Mouse (Mus musculus) adrenal gland, adult 18-20 months (tissue): ENCODE data around the gene Neurl1a. TPM values are rescaled to one million over a fixed set of nuclear protein-coding genes. Genes with fewer than 3 reads are reported as not detected.
"Not testable (repeated sequence)": the region's sequence is repeated elsewhere in the genome, so short reads cannot be mapped to it uniquely, and the experiment has no call there.

Source experiments
- DNase-seq, 2 experiments: peaks; one replicate each; pipeline ENCODE4 v3.0.0; 2021 to 2022; ENCODE audit warnings: low spot score in 2 of 2
- long read RNA-seq, 2 experiments: library from polyadenylated mRNA; stranded (forward); transcript quantifications; one replicate each; pipeline ENCODE4 v2.0.0; 2021
- total RNA-seq, 2 experiments: library from RNA; stranded (reverse); gene quantifications; 1 replicate in 1 of 2; 2 replicates in 1 of 2; pipeline ENCODE4 v1.2.3; 2021

The Neurl1a gene
- total RNA-seq = 10 to 100 TPM; 13.4 to 16.9 TPM
- long read RNA-seq, experiment 1, full-length matches to known transcripts = 11 of 19 reads
- long read RNA-seq, experiment 1, partial matches to known transcripts = 8 of 19 reads
- long read RNA-seq, experiment 1, other reads (novel, unspliced or antisense) = 0 of 19 reads
- long read RNA-seq, experiment 2, full-length matches to known transcripts = 9 of 34 reads
- long read RNA-seq, experiment 2, partial matches to known transcripts = 25 of 34 reads
- long read RNA-seq, experiment 2, other reads (novel, unspliced or antisense) = 0 of 34 reads

DNA sequence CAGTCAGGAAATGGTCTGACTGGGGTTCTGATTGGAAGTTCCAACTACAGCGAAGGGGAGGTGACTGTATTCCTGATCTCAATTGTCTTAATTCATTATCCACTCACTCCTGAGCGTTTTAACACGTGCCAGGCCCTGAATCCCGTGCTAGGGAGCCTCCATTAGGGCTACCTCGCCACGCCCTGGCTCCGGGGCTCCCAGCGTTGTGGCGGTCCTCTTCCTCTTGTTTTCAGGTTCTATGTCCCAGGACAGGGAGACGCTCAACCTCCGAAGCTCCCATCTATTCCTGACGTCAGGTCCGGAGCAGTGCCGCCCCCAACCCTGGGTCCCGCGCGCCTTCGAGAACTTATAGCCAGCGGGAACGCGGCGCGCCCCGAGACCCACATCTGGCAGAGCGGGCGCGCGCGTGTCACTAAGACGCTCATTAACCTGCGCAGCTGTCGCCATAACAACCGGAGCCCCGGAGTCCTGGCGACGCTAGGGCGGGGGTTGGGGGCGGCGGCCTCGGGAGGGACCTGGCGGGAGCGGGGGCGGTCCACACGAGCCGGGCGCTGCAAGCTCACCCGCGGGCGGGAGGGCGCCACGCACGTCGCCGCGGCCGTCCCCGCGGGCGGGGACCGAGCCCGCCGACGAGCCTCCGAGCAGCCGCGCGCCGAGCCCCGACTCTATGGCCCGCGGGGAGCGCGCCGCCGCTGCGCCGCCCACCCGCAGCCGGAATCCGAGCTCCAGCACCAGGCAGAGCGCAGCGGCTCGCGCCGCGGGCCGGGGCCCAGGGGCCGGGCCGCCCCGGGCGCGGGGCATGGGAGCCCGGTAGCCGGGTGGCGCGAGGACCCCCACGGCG lies at the start of gene Neurl1a:
Gene Neurl1a, plus strand, starts transcription at position 390 of the 841 bp plus-strand sequence.
- DNase-seq = peak; percentile 45 to 59

DNA sequence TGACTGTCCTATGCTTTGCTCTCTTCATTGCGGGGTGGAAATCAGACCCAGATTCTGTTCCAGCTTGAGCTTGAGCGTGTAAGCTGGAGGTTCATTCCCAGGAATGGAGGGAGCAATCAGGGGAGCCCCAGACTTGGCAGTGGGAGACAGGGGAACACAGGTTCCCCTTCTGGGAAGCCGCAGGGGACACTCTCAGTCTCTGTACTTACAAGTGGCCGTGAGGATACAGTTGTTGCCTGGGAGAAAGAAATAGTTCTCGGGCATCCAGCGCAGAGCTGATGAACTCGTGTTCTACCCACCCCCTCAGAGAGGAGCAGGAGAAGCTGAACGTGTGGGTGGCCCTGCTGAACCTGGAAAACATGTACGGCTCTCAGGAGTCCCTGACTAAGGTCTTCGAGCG lies 49.8 kb upstream of the Neurl1a start:
- no peak for DNase-seq

DNA sequence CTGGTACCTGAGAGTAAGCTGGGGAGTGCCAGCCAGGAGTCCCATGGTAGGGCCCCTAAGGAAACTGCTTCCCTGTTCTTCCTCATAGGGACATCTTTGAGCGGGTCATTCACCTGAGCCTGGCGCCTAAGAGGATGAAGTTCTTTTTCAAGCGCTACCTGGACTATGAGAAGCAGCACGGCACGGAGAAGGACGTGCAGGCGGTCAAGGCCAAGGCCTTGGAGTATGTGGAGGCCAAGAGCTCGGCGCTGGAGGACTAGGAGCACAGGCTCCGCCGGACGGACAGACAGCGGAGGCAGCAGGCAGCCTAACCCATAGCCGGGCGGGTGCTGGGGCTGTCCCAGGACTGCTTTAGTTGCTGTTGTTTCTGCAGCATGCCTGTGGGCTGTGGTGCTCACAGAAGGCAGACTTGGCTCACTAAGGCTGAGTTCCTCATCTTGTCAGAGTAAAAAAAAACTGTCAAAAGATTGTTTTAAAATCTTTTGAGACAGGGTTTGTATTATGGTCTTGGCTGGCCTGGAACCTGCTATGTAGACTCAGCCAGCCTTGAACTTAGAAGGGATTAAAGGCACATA lies 48.0 kb upstream of the Neurl1a start:
- DNase-seq = no peak

DNA sequence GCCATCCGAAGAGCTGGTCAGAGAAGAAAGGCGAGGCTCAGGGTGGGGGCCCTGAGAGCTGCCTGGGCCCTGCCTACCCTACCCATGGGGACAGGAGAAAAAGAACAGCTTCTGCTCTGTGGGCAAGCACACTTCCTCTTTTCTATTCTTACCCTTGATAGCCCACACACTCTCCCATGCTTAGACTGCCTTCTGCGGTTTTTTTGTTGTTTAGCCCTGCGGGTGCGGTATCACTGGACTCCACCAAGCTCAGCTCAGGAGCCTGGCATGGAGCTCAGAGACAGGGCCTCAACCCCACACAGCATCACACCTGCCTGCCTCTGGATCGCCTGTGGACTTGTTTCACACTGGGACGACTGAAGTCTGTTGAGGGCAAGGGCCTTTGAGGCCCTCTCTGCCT lies 45.5 kb upstream of the Neurl1a start:
- no peak for DNase-seq

DNA sequence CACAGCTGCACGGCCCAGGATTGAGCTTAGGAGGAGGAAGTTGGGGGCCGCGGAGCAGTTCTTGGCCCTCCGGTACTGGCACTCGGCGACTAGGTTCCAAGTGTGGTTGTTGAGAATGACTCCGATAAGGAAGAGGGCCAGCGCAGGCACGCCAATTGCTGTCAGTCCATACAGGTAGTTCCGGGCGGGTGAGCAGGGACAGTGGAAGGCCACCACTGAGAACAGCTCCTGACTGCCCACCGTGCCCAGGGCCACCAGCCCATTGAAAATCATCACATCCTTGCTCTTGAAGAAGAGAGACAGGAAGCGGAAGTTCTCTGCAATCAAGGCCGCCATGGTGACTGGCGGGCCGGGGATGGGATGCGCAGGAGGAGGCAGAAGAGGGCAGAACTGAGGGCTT lies 43.1 kb upstream of the Neurl1a start:
- DNase-seq = no peak

DNA sequence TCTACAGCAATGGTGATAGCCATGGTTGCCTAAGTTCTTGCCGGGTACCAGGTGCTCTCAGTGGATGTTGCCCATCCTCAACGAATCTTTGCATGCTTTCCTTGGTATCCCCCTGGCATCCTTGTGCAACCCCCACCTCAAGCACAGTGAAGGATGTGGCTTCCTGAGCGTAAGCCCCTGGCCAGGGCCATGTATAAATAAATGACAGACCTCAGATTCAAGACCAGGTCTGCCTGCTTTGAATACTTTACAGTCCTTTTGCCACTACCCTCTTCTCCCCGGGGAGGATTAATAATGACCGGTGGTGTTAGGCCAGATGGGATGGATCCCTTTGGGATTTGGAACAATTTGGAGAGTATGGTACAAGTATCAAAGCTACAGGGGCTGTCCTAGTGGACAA lies 42.5 kb upstream of the Neurl1a start:
- DNase-seq = no peak

DNA sequence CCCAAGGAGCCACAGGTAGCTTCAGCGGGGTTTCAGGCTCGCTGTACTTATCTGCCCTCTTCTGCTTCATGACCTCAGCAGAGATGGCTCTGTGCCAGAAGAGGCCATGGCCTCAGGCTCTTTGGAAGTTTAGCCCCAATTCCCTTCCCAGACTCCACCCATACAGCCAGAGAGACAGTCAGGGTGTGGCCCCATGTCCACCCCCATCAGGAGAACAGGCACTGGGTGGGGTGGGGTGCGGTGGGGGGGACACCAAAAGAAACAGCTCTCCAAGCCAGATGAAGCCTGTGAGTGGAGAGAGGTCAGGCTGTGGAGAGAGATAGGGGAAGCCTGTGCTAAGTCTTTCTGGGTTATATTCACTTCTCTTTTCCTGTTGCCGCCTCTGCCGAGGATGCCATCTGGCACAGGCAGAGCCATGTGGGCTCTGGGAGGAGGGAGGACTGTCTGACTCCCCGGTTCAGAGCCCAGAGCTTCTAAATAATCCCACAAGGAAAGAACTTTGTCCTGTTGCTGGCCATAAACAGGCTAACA lies 41.5 kb upstream of the Neurl1a start:
- DNase-seq = peak; percentile 55 to 57

DNA sequence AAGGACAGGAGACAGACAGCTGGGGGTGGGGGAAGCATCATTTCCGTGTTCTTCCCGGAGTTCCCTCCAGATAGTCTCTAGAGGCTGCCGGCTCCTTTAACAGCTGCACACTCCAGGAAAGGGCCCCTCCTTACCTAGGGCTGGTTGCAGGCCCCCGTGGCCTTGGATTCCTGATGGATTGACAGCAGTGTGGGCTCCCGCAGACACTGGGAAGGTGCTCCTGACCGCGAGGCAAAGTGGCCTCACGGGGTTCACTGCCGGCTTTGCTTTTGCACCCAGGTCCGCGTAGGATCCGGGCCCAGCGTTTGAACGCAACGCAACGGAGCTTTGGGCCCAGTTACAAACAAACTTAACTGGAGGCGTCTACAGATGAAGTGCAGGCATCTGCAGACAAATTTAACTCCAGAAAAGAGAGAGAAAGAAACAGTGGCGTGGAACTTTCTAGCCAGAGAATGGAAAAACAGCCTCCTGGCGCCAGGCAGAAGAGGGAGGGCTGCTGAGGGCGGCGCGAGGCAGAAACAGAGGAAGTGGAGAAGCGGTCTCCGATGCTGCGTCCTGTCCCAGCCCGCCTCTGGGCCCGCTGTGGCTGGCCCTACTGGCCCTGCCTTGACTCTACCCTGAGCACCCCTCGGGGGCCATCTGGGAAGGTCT lies 40.7 kb upstream of the Neurl1a start, which contains the start of gene Calhm2:
Gene Calhm2, minus strand, starts transcription at position 524 of the 651 bp plus-strand sequence.
- peak; percentile 46 to 53 for DNase-seq

DNA sequence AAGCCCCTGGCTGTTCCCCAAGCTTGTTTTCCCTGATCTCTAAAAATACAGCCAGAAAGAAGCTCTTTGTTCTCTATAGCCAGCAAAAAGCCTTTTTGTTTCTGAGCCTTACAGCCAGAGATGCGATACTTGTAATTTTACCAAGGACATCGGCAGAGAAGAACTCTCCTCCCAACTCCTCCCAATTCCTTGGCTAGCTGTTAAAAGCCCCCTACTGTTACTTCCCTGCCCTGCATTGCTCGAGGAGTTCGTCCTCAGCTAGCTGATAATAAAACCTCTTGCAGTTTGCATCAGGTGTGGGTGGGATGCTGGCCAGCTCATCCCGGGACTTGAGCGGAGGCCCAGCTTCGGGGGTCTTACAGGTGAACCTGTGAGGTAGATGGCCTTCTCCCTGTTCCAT lies 39.0 kb upstream of the Neurl1a start:
- not testable (repeated sequence) for DNase-seq

DNA sequence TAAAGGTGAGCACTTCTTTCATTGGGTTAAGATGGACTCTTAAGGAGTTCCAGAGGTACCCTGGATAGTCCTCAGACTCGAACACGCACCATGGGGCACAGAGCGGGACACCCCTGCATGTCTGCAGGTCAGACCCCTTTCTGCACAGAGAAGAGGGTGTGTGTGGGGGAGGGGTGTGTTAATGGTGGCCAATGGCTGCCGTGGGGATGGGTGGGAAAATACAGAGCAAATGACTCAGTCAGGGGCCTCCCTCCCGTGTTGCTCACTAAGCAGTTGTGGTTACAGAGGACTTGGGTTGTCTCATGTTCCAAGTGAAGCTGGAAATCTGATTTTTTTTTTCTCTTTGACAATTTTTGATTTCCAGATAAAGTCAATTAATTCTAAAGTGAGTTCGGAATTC lies 36.2 kb upstream of the Neurl1a start:
- no peak for DNase-seq

DNA sequence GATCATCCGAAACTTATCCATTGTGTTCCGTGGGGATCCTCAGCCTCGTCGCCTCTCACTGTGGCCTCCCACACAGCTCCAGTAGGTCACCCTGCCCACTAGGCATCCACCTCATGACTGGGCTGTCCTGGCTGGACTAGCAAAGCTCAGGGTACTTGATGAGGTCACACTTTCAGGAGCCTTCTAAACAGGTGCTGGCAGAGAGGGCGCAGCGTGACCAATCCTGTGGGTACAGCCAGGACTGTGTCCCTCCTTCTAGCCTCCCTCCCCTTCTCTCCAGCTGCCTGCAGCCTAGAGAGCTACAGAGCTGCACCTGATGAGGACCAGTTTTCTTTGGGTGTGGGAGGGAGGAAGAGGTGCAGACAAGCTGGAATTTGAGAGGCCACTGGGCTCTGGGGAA lies 34.5 kb upstream of the Neurl1a start, which contains the start of gene Calhm1:
Gene Calhm1, minus strand, starts transcription at position 101 of the 400 bp plus-strand sequence.
- no peak for DNase-seq

DNA sequence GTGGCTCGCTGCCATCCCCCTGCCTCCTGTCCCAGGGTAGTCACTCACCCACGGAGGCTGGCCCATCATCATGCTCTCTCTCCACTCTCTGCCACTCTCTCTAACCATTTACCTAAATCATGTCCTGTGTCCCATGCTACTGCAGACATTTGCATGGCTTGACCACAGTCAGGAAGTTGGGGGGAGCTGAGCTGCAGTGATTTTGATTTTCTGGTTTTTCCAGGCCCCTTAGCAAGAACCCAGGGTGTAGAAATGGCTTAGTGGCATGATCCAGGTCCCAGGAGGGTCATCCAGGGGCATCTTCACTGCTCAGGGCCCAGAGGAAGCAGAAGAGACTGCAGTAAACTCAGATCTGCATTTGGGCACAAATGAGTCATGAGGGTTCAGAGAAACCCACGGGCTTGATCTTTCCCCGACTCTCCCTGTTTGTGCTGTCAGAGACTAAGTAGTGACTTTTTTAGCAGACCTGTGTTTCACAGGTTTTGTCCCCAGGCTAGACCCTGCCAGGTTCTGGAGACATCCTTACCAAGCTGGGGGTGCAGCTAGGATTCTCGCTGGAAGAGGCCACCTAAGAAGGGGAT lies 30.3 kb upstream of the Neurl1a start:
- DNase-seq = no peak

DNA sequence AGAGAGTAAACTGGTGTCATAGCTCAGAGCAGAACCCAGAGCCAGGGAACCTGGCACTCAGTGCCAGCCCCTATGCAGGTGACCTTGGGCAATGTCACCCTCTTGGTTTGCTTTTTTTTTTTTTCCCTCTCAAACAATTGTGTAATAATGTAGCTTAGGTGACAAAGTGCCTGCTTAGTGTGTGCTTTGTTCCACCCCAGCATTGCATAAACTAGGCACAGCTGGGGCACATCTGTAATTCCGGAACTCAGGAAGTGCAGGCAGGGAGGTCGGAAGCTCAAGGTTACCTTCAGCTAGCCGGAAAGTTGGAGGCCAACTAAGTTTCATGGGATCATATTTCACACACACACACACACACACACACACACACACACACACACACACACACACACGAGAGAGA lies 28.8 kb upstream of the Neurl1a start:
- no peak for DNase-seq

DNA sequence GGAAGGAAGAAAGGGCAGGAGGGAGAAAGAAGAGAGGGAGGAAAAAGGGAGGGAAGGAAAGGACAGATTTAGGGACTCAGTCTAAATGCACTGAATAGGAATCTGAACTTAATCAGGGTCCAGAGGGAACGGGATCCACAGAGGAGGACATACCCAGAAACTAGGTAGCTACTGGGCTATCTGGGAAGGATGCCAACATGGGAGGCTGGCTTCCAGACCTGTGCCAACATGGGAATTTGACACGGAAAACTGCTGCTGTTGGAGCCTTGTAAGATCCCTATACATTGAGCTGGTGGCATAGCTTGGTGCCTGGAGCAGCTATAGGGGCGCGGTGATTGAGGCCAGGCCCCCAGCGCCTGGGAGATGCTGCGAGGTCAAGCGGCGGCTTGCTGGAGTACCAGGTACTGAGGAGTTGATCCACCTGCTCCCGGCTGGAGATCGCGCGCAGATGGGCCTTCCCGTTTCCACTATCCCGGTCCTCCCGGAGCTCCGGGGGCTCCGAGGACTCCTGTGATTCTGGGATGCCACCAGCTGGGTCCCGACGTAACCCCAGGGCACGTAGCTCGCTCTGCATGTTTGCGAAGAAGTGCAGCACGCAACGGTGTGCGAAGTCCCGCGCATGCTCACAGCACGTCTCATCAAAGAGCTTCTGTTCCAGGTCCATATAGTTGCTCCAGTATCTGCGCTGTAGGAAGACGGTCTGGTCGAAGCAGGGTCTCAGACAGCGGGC lies 27.1 kb upstream of the Neurl1a start:
- no peak for DNase-seq

DNA sequence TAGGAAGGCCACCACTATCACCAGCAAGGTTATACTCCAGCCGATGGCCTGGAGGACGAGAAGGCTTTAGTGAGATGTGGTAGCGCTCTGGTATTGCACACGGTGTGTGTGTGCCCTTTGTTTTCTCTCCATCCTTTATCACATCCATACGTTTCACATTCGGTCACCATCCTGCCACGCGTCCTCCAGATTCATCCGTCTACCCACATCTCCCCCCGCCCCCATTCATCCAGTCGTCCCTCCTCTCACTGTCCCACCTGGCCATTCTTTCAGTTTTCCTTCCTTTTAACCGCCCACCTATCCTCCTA lies 26.6 kb upstream of the Neurl1a start:
- DNase-seq = no peak

DNA sequence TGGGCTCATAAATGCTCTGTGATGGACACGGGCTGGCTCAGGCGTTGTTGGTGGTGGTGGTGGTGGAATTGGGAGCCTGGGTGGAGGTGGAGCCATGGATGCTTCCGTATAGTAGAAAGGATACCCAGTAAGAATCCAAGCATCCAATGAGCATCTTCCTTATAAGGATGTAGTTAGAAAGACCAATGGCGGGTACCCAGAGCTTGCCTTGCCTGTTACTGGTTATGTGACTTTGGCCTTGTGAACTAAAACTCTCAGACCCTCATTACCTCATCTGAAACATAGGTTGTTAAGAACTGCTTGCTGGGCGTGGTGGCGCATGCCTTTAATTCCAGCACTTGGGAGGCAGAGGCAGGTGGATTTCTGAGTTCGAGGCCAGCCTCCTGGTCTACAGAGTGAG lies 24.9 kb upstream of the Neurl1a start:
- no peak for DNase-seq

DNA sequence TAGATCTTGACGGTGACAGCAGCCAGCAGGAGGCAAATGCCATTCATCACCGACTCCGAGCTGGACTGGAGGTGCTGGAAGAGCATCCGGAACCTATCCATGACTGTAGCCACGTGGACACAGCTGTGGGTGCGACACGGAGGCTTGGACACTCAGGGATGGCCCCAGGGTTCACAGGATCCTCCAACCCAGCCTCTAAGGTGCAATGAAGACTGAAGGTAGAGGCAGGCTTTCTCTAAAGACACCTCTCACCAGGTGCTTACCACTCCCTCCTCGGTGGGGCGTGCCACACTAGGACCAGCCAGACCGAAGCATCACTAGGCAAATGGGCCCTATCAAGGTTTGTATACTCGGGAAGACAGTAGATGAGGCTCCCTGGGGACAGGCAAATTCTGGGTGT lies 21.0 kb upstream of the Neurl1a start, which contains the start of gene Calhm3:
Gene Calhm3, minus strand, starts transcription at position 101 of the 400 bp plus-strand sequence.
- no peak for DNase-seq

DNA sequence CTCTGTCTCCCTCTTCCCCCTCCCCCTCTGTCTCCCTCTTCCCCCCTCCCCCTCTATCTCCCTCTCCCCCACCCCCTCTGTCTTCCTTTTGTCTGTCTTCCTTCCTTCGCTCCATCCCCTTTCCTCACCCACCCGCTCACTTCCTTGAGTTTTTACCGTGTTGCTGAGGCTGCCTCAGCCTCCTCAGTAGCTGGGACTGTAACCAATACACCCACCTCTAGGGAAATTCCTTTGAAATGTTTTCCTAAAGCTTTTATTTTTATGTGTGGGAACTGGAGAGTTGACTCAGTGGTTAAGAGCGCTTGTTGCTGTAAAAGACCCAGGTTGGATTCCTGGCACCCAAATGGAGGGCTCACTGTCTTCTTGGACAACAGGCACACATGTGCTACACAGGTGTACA lies 17.0 kb upstream of the Neurl1a start:
- DNase-seq = no peak

DNA sequence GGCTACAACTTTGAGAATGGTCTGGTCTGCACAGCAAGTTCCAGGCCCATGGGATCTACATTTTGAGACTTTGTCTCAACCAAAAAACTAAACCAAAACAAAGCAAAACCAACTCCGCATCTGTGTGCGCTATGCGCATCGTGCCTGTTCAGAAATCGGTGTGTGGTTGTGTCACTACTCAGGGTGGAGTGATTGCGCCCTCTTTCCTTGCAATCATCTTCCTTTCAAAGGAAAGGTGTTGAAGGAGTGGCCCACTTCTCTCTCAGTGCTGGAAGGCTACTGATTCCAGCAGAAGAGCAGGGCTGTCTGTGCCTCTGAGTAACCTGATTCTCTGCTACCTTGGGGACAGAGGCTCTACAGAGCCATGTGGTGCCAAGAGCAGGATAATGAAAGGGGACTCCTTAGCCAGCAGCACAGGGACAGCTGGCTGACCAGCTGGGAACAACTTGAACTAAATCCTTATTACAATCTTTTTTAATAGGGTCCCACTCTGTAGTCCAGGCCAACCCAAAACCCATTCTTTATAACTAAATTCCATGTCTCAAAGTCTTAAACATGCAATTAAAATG lies 15.4 kb upstream of the Neurl1a start:
- no peak for DNase-seq

DNA sequence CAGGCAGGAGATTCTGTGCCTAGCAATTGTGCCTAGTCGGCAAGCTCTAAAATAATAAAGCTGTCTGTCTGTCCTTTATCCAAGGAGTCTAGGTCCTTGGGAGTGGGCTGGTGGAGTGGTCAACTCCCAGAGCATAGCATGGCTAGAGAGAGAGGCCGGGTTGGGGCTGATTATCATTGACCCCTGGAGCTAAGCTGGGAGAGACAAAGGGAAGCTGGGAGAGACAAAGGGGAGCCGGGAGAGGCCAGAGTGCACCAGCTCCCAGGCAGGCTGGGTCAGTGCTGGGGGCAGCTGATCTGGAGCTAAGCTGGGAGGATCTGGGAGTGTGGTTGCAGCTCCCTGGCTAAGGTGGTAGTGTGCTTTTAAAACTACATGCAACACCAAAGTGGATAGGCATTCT lies 11.9 kb upstream of the Neurl1a start:
- no peak for DNase-seq
